Mouse (Mus musculus) spleen, adult 2 months (tissue): Measurements from ENCODE around the gene Efl1.

Source experiments
- CTCF ChIP-seq: fragments of 200-500 bp; IDR thresholded peaks from 2 replicates; pipeline ENCODE4 v1.5.1; 2011; ENCODE audit warnings: mild to moderate bottlenecking, inconsistent platforms; ENCODE audit not compliant: insufficient read depth, insufficient read length, insufficient replicate concordance; ENCODE audit errors: extremely low read depth
- POLR2A ChIP-seq: fragments of 200-500 bp; IDR thresholded peaks from 2 replicates; pipeline ENCODE4 v1.6.1; 2011; ENCODE audit warnings: low read depth, low read length, inconsistent platforms

DNA sequence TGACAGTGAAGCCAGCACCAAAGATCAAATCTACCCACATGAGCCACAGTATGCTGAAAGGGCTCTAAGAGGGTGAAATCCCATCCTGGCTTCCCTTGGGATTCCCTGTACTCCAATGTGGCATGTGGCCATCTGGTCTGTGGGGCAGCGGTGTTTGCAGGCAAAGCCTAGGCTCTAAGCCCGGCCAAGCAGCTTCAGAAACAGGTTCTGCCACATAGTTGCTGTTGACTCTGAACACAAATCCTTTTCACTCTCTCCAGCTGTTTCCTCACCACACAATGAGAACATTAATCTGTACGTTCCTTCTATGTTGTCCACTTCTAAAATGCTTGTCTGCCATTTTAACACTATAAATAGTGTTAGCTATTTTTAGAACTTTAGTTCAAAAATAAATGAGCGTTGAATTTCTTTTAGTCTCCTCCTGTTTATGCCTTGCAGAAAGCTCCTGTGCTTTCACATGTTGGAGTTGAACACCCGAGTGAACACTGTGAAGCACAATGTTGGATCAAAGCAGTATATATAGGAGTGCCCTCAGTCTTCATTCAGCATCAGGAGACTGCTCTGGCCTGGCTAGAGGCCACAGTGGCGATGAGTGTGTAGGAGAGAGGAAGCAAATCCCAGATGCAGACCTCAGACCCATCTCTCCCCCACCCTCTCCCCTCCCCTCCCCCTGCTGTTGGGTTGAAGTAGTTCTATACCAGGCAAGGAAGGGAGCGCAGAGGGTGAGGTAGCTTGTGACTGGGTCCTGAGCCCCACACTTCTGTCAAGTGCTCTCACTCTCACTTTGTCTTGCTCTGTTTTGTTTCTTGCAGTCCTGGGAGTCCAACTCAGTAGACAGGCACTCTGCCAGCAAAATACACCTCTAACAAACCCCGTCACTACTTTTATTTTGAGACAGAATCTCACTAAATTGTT, 104.0 kb downstream of the Efl1 start:
- TF ChIP-seq CTCF (no peak), POLR2A (no peak)
